Mouse (Mus musculus): ENCODE data around the gene Rsph14. TPM values are rescaled to one million over a fixed set of nuclear protein-coding genes. Genes with fewer than 3 reads are reported as not detected.
"Not testable (repeated sequence)": the region's sequence is repeated elsewhere in the genome, so short reads cannot be mapped to it uniquely, and the experiment has no call there.

The Rsph14 gene
- total RNA-seq, 1 experiment from 2014 or later: not detected

DNA sequence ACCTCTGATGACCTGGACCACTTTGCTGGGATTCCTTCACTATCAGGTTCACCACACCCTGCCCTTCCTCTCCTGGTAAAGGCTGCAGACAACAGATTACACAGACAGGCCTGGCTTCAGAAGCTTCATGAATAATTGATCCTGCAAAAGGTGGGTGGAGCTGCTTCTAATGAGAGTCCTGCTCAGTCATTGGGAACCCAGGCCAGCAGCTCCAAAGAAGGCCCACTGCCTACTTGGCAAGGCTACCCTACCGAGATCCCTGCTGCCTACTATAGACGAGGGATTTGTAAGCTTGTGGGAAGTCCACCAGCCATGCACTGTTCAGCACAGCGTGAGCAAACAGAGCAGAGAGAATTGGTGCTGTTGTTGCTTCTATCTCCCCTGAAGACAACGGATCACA is 23.9 kb upstream of the Rsph14 start:
- ATAC-seq (replicated peaks; ENCODE audit: insufficient number of reproducible peaks, low FRiP score, low TSS enrichment, poor library complexity, severe bottlenecking): no peak

DNA sequence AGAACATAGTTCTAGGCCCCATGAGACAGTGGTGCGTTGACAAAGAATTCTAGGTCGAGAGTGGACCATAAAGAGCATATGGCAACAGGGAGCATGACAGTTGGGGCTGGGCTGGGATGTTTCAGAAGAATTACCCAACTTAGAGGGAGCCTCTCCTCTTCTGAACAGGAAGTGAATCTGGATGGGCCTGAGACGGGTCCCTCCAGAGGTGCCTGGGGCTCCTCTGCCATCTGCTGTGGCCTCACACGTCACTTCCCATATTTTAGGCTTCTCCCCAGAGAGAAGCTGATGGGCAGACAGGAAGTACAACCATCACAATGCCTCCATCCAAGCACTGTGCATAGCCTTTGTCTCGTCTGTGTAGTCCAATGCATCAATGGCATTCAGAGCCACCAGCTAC is 23.3 kb upstream of the Rsph14 start:
- ATAC-seq (replicated peaks; ENCODE audit: insufficient number of reproducible peaks, low FRiP score, low TSS enrichment, poor library complexity, severe bottlenecking): peak; percentile 80

DNA sequence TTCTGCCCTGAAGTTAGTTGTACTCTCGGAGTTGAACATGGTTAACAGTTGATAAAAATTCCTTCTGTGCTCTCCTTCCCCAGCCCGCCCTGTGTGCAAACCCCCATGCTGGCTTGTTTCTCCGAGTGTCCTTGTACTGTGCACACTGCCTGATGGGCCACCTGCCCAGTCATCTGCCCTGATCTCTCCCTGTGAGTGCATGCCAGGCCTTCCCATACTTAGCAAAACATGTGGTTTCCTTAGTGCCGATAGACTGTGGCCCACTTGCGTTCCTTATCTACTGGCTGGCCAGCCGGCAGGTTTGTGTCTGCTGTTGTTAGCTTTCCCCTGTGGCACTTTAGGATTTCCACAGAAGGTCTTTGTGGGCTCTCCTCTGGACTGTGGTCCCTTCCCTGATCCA is 21.7 kb upstream of the Rsph14 start:
- ATAC-seq (replicated peaks; ENCODE audit: insufficient number of reproducible peaks, low FRiP score, low TSS enrichment, poor library complexity, severe bottlenecking): no peak

DNA sequence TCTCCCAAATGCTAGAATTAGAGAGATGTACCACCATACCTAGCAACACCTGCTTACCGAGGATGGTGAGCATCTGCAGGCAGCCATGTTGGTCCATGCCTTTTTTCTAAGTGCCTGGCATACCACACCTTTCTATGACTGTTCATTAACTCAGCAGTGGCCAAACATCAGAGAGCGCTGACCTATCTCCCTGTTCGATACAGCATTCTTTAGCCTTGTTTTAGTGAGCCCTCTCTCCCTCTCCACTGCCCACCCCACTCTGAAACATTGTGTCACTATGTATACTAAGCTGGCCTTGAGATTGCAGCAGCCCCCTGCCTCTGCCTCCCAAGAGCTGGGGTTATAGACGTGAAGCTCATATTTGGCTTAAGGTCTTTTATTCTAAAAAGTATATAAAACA is 21.3 kb upstream of the Rsph14 start:
- no peak for ATAC-seq (replicated peaks; ENCODE audit: insufficient number of reproducible peaks, low FRiP score, low TSS enrichment, poor library complexity, severe bottlenecking)

DNA sequence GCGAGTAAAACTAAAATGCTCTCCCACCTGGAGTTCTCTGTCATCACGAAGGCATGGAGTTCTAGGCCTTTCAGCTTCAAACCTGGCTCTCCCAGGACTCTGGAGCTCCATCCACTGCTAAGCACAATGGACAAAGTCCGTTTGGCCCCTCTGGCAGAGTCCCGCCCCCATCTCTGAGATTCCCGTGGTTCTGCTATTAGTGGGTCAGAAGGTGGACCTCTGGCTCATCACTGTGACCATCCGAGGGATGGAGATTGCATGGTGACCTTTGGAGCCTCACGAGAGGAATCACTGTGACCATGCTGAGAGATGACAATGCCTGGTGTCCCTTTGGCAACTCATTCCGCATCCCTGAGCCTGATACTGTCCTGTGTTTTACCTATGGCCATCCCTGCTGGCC is 20.5 kb upstream of the Rsph14 start:
- ATAC-seq (replicated peaks; ENCODE audit: insufficient number of reproducible peaks, low FRiP score, low TSS enrichment, poor library complexity, severe bottlenecking): no peak

DNA sequence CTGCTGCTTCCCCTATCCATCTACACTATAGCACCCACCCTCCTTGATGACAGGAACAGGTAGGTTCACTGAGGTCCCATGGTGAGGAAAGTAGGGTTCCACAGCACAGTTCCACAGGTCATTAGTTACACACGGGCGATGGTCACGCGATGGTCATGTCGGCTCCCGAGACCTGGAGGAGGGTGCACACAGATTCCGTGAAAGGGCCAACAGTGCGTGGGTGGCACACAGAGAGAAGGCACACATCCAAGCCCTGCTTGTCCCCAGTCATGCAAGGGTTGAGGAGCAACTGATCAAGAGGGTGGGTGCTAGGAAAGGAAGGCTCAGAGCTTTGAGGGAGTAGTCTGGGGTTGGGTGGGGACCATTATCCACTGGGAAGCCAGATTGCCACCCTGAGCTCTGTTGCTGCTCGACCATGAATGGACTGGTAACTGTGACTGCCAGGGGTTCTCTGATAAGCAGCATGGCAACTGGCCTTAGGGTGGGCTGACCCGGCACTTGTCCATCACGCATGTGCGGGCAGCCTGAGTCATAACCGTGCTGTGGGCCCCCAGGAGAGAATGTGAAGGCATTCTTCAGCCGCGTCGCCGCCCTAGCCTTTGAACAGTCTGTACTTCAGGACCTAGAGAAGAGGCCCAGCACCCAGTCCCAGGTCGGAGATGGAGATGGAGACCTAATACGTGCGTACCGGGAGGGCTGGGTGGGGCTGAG is 19.1 kb upstream of the Rsph14 start:
- no peak for ATAC-seq (replicated peaks; ENCODE audit: insufficient number of reproducible peaks, low FRiP score, low TSS enrichment, poor library complexity, severe bottlenecking)

DNA sequence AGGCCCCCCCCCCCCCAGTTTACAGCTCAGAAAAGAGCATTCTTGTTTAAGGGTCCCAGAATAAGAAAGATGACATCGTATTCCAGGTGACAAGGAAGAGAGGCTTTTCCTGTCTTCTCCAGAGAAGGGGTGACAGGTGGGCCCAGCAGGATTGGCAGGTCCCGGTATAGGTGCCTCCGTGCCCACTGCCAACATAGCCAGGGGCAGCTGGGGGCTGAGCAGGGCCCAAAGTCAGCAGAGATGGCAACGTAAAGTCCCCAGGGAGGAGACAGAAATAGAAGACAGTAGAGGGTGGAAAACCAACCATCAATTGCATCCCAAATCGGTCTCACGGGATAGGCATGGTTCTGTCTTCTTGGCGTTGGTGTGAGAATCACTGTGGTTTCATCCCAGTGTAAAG is 16.3 kb upstream of the Rsph14 start:
- no peak for ATAC-seq (replicated peaks; ENCODE audit: insufficient number of reproducible peaks, low FRiP score, low TSS enrichment, poor library complexity, severe bottlenecking)

DNA sequence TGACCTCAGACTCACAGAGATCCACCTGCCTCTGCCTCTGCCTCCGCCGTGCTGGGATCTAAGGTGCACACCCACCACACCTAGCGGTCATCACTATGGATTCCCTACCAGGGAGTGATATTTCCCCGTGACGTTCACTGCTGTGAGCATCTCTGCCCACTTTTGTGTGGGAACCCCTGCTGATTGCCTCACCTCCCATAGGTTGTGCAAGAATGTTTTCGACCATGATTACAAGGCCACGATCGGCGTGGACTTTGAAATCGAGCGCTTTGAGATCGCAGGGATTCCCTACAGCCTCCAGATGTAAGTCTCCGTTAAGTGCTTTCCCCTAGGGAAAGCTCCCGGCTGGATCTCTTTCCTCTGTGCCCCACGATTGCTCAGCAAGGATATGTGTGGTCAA is 13.4 kb upstream of the Rsph14 start:
- ATAC-seq (replicated peaks; ENCODE audit: insufficient number of reproducible peaks, low FRiP score, low TSS enrichment, poor library complexity, severe bottlenecking): no peak

DNA sequence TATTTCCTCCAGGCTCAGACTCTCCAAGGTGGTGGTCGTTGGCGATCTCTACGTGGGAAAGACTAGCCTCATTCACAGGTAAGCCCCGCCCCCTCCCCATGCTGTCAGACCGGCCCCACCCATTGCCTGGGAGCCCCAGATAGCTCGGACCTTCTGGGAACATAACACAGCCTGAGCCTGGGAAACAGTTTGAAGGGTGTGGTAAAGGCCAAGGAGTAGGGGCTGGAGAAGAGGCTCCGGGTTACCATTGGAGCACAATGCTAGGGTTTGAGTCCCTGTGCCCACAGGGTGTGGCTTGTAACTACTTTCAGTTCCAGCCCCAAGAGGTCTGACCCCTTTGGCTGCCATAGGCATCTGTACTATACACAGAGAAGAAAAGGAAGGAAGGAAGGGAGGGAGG is 12.1 kb upstream of the Rsph14 start:
- ATAC-seq (replicated peaks; ENCODE audit: insufficient number of reproducible peaks, low FRiP score, low TSS enrichment, poor library complexity, severe bottlenecking): no peak

DNA sequence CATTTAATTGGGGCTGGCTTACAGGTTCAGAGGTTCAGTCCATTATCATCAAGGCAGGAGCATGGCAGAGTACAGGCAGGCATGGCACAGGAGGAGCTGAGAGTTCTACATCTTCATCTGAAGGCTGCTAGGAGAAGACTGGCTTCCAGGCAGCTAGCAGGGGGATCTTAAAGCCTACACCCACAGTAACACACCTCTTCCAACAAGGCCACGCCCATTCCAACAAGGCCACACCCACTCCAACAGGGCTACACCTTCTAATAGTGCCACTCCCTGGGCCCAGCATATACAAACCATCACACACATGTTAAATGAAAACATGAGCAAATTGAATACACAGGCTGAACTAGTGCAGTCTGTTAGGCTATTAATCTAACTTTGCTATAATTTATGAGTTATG is 9.7 kb upstream of the Rsph14 start:
- not testable (repeated sequence) for ATAC-seq (replicated peaks; ENCODE audit: insufficient number of reproducible peaks, low FRiP score, low TSS enrichment, poor library complexity, severe bottlenecking)

DNA sequence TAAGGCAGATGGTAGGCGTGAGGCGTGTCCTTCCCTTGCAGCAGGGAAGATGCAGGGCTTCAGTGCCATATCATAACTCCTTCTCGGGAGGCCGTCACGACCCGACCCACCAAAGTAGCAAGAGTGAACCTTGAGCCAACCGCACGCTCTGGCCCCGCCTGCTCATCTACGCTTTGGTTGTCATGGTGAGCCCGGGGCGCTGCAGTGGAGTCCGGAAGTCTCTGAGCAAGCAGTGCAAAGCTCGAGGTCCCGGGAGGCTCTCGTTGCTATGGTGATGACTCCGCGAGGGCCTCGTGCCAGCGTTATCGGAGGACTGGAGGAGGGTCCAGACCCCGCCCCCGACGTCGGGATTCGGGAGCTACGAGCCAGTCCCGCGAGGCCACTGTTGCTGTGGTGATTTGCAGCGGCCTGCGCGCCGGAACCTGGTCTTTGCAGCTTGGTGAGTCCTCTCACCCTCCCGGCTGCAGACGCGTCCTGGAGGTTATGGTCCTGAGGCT is 4.5 kb upstream of the Rsph14 start, which contains the start of gene Rab36:
Gene Rab36, plus strand, starts transcription at position 176 of the 497 bp plus-strand sequence.
- ATAC-seq (replicated peaks; ENCODE audit: insufficient number of reproducible peaks, low FRiP score, low TSS enrichment, poor library complexity, severe bottlenecking): peak; percentile 83

DNA sequence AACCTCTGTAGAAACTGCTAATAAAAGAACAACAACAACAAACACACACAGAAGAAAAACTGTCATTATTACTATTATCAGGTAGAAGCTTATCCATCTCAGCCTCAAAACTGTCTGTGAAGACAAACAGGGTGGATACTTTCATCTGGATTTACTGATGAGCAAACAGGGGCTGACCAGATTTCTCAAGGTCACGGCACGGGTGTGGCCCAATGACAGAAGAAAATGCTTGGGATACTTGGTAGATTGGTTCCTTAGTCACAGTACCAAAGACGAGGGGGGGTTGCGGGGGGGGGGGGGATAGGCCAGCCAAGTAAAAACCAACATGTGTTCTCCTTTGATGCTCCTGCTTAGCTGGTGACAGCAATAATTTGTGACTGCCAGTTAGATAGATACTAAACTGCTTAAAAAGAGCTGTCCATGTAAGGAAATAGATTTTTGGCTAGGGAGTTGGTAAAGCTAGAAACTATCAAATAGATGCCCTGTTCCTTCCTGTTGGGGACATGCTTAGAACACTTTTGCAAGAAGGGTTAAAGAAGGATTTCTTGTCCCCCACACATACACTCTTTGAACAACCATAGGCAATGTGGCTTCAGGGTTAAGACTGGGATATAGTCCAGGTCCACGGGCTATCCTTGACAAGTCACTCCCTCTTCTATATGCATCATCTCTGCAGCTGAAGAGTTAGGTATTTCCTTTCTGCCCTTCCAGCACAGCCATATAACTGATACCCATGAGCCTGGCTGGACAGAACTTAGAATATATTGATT is 856 bp downstream of the Rsph14 start:
- ATAC-seq (replicated peaks; ENCODE audit: insufficient number of reproducible peaks, low FRiP score, low TSS enrichment, poor library complexity, severe bottlenecking): no peak

DNA sequence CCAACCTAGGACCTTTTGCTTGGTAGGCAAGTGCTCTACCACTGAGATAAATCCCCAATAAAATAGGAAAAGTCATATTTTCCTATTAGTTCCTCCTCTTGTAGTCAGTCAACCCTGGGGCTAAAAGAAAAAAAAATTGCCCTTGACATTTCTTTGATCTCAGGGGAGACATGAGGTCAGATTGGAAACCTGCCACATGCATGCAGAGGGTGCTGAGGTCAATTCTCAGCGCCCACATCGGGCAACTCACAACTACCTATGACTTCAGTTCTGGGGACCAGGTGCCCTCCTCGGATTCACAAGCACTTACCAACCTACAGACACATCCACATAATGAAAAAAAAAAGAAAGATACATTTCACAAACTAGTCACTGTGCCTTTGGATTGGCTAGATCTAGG is 2.2 kb downstream of the Rsph14 start:
- ATAC-seq (replicated peaks; ENCODE audit: insufficient number of reproducible peaks, low FRiP score, low TSS enrichment, poor library complexity, severe bottlenecking): no peak

DNA sequence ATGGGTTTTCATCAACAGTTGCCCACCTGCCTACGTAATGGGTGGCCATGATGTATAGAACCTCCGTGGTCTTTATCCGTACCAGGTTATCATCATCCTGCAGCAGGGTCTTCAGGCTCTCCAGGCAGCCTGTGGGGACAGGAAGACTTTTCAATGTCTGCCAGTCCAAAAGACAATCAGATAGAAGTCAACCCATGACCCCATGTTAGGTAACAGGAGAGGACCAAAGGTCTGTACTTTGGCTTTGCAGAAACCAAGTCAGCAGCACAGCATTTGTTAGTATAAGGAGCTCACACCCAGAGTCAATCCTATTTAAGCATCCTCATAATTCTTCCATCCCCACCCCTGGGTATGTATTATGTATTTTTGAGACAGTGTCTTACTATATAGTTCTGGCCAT is 2.7 kb downstream of the Rsph14 start:
- ATAC-seq (replicated peaks; ENCODE audit: insufficient number of reproducible peaks, low FRiP score, low TSS enrichment, poor library complexity, severe bottlenecking): no peak

DNA sequence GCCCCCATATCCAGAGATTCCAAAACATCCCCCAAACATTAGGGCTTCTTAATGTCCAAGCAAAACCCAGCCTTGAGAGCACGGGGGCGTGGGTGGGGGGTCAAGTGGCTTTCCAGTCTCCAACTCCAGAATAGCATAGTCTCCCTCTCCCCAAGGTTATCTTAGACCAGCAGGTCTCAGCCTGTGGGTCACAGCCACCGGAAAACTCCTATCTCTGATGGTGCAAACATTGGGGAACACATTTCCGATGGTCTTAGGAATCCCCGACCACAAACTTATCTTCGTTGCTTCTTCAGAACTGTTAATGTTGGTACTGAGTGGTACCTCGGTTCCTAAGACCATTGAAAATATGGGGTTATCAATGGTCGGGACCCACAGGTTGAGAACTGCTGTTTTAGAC is 3.6 kb downstream of the Rsph14 start:
- no peak for ATAC-seq (replicated peaks; ENCODE audit: insufficient number of reproducible peaks, low FRiP score, low TSS enrichment, poor library complexity, severe bottlenecking)

DNA sequence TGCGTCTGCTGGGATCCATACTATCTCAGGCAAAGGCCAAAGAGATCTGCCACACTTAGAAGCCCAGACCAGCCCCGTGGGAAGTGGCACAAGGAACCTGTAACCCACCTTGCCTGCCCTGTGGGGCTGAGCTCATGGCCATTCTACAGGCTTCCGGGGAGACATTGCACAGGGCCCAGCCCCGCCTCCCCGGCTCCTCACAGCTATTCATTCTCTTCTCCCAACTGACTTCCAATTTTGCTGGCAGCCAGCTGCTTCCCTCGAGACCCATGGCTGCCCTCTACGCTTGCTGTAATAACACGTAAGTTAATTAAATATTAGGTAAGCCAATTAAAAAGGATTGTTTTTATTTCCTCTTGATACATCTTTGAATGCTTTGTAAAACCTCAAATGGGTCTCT is 5.9 kb downstream of the Rsph14 start:
- ATAC-seq (replicated peaks; ENCODE audit: insufficient number of reproducible peaks, low FRiP score, low TSS enrichment, poor library complexity, severe bottlenecking): no peak

DNA sequence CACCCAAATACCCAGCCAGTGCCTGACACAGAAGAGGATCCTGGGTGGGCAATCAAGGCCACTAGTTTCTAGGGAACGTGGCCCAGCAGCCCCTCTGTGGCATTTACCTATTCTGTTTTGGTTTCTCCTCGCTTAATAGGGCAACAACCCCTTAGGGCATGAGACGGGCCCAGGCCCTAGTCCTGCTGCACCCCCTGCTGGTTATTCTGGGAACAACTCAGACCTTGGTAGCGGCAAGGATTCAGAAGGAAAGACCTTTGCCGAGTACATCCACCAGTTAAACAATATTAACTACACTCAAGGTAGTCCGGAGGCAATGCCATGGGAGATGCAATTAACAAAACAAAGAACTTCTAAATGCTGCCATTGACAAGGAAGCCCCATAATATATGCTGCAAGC is 11.2 kb downstream of the Rsph14 start:
- no peak for ATAC-seq (replicated peaks; ENCODE audit: insufficient number of reproducible peaks, low FRiP score, low TSS enrichment, poor library complexity, severe bottlenecking)

DNA sequence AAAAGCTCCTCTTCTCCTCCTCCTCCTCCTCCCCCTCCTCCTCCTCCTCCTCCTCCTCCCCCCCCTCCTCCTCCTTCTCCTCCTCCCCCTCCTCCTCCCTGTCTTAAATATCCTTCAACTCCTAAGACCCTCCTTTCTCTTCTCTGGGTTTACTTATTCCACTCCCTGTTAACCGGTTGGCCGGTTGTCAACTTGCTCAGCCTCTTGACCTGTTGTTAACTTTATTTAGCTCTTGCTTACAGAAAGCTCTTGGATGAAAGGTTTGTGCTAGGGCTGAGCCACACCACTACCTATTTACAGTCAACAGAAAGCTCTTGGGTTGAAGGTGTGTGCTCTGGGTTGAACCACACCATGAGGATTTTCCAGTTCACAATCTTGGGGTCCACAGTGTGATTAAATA is 12.1 kb downstream of the Rsph14 start:
- ATAC-seq (replicated peaks; ENCODE audit: insufficient number of reproducible peaks, low FRiP score, low TSS enrichment, poor library complexity, severe bottlenecking): no peak

DNA sequence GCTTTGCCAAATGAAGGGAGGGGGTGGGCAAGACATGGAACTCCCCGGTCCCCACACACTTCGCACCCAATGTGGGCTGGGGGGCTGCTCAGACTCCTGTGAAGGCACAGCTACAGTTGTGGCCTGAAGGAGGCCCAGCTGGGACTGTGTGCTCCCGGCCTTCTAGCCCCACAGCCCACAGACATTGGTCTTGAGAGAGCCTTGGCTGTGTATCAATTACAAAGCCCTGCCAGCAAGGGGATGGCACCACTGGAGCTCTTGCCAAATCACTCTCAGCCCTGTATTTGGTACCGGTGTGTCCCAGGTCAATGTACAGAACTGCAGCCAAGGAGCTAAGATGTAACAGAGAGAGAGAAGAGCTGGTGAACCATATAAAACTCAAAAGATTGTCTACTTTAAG is 15.9 kb downstream of the Rsph14 start:
- no peak for ATAC-seq (replicated peaks; ENCODE audit: insufficient number of reproducible peaks, low FRiP score, low TSS enrichment, poor library complexity, severe bottlenecking)

DNA sequence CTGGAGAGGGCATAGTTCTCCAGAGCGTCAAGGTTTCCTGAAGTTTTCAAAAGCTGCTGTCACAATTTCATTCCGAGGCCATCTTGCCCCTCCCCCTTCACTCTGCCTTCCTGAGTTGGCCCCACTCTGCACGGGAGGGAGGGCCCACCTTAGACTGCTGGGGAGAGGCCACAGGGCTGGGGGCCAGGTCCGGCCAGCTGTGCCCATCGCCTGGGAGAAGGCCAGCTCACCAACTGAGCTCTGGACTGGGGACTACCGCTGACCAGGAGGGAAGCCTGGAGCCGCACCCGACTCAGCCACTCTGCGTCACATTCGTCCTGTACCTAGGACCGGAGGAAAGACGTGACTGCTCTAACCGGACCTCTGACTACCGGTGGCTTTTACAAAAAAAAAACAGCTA is 16.9 kb downstream of the Rsph14 start:
- no peak for ATAC-seq (replicated peaks; ENCODE audit: insufficient number of reproducible peaks, low FRiP score, low TSS enrichment, poor library complexity, severe bottlenecking)
